In genomic region chr1:57537369-57537768, GRCm38 (mm10) we compare ENCODE assay signal across 22 mouse cellular contexts.
A peak's percentile ranks its signal among the peaks of the same experiment; 100 is the strongest.
DNase-seq lines count a peak whose midpoint lies in the region; ATAC-seq and TF ChIP-seq lines count a peak whose summit lies in the region.
"Had no signal": no experiment of that assay in that cellular context is flagged by ENCODE, and none has a peak within 500 bp of the region (broad histone marks: within the 10 kb centered on the region; RNA-seq: fewer than 3 reads in every experiment).

No protein-coding gene starts in this region.

- DNase-seq in forebrain, postnatal 0 days = peak; percentile 33
- peak; percentile 5 for DNase-seq in layer of hippocampus, adult 9-11 months
- DNase-seq in layer of hippocampus, postnatal 10 days (ENCODE audit: low spot score in 2 of 2) = no peak
- DNase-seq in brain, embryonic 14.5 days (ENCODE audit: low read depth) = peak; percentile 35
- peak; percentile 41 to 83 for DNase-seq in left cerebral cortex, postnatal 25 days (ENCODE audit: low spot score in 2 of 2)
- no peak for DNase-seq in gastrocnemius, adult 8-10 months (ENCODE audit: low spot score in 2 of 2)
- DNase-seq in liver, embryonic 11.5 days (ENCODE audit: low spot score) = no peak
- DNase-seq: B cell, adult 2 months; cerebellum, adult 2 months; heart, postnatal 36 days; kidney, adult 11 months; kidney, postnatal 10 days; thymus, adult 2 months had no signal

- no peaks in the 10 kb centered on the region for H3K27me3 ChIP-seq in forebrain, postnatal 0 days (ENCODE audit: insufficient read depth, low read length)
- no peaks in the 10 kb centered on the region for H3K27me3 ChIP-seq in forebrain, embryonic 12.5 days
- no peaks in the 10 kb centered on the region for H3K27me3 ChIP-seq in liver, embryonic 11.5 days (replicated peaks; ENCODE audit: control insufficient read depth, insufficient read depth, low read length)
- H3K27me3 ChIP-seq: embryonic facial prominence, embryonic 12.5 days; heart, embryonic 13.5 days; limb, embryonic 13.5 days; liver, embryonic 15.5 days; neural tube, embryonic 13.5 days had no signal

- H3K9ac ChIP-seq in forebrain, postnatal 0 days = no peak overlapping the region
- H3K9ac ChIP-seq in forebrain, embryonic 12.5 days = no peak overlapping the region
- H3K9ac ChIP-seq in liver, embryonic 11.5 days (ENCODE audit: low read depth, low read length) = no peak overlapping the region
- H3K9ac ChIP-seq: embryonic facial prominence, embryonic 12.5 days; heart, embryonic 13.5 days; limb, embryonic 13.5 days; liver, embryonic 15.5 days; neural tube, embryonic 13.5 days had no signal

- no peaks in the 10 kb centered on the region for H3K9me3 ChIP-seq in forebrain, postnatal 0 days (ENCODE audit: low read length)
- H3K9me3 ChIP-seq in forebrain, embryonic 12.5 days = no peaks in the 10 kb centered on the region
- no peaks in the 10 kb centered on the region for H3K9me3 ChIP-seq in liver, embryonic 11.5 days (ENCODE audit: control insufficient read depth, low read length)
- H3K9me3 ChIP-seq: embryonic facial prominence, embryonic 12.5 days; heart, embryonic 13.5 days; limb, embryonic 13.5 days; liver, embryonic 15.5 days; neural tube, embryonic 13.5 days had no signal

- H3K36me3 ChIP-seq in forebrain, postnatal 0 days (ENCODE audit: insufficient read depth) = no peaks in the 10 kb centered on the region
- no peaks in the 10 kb centered on the region for H3K36me3 ChIP-seq in forebrain, embryonic 12.5 days (replicated peaks)
- H3K36me3 ChIP-seq in liver, embryonic 11.5 days (ENCODE audit: control insufficient read depth, insufficient read depth, low read length) = no peaks in the 10 kb centered on the region
- H3K36me3 ChIP-seq: embryonic facial prominence, embryonic 12.5 days; heart, embryonic 13.5 days; limb, embryonic 13.5 days; liver, embryonic 15.5 days; neural tube, embryonic 13.5 days had no signal

- TF ChIP-seq POLR2A in brain, embryonic 14.5 days (IDR thresholded peaks at IDR 0.05; ENCODE audit: borderline replicate concordance, extremely low read depth, insufficient read depth, insufficient read length, poor library complexity, severe bottlenecking) = no peak

- no peak overlapping the region for H3K27ac ChIP-seq in forebrain, postnatal 0 days (ENCODE audit: low read depth, low read length)
- H3K27ac ChIP-seq in forebrain, embryonic 12.5 days = no peak overlapping the region
- no peak overlapping the region for H3K27ac ChIP-seq in liver, embryonic 11.5 days (ENCODE audit: low read depth, low read length)
- H3K27ac ChIP-seq: embryonic facial prominence, embryonic 12.5 days; heart, embryonic 13.5 days; limb, embryonic 13.5 days; liver, embryonic 15.5 days; neural tube, embryonic 13.5 days had no signal

- intact Hi-C loops in left cerebral cortex, postnatal 25 days (cut with DNase I) = loop anchor here (1.0 kb wide), 1 partner anchor 97 kb away; no protein-coding TSS in a partner anchor

- no peak overlapping the region for H3K4me3 ChIP-seq in forebrain, postnatal 0 days (ENCODE audit: low read depth, low read length)
- H3K4me3 ChIP-seq in forebrain, embryonic 12.5 days (replicated peaks) = no peak overlapping the region
- H3K4me3 ChIP-seq in liver, embryonic 11.5 days (ENCODE audit: low read depth, low read length) = no peak overlapping the region
- H3K4me3 ChIP-seq: embryonic facial prominence, embryonic 12.5 days; heart, embryonic 13.5 days; limb, embryonic 13.5 days; liver, embryonic 15.5 days; neural tube, embryonic 13.5 days had no signal

- H3K4me1 ChIP-seq in forebrain, postnatal 0 days (ENCODE audit: insufficient read depth) = no peaks in the 10 kb centered on the region
- 0 out of 2 replicates have a peak, but pooled peaks cover 3% of the 10 kb centered on the region for H3K4me1 ChIP-seq in forebrain, embryonic 12.5 days
- no peaks in the 10 kb centered on the region for H3K4me1 ChIP-seq in liver, embryonic 11.5 days (replicated peaks; ENCODE audit: control insufficient read depth, insufficient read depth, low read length)
- H3K4me1 ChIP-seq: embryonic facial prominence, embryonic 12.5 days; heart, embryonic 13.5 days; liver, embryonic 15.5 days; neural tube, embryonic 13.5 days had no signal

- 60% methylated on average over 5 of the region's 5 CpGs for WGBS in forebrain, postnatal 0 days
- WGBS in forebrain, embryonic 12.5 days = 75% methylated on average over 5 of the region's 5 CpGs
- WGBS in liver, embryonic 11.5 days = 82% methylated on average over 5 of the region's 5 CpGs

- no peak for TF ChIP-seq CTCF in forebrain, postnatal 0 days (IDR thresholded peaks at IDR 0.05; ENCODE audit: low read depth)
- no peak for TF ChIP-seq CTCF in brain, embryonic 14.5 days (IDR thresholded peaks at IDR 0.05; ENCODE audit: borderline replicate concordance, extremely low read depth, insufficient read depth, insufficient read length)

- no peak for ATAC-seq in forebrain, postnatal 0 days
- no peak for ATAC-seq in forebrain, embryonic 12.5 days (ENCODE audit: low FRiP score)
- no peak for ATAC-seq in liver, embryonic 11.5 days (replicated peaks; ENCODE audit: low FRiP score)
- ATAC-seq: forebrain, embryonic 16.5 days; hindbrain, embryonic 16.5 days; lung, postnatal 0 days had no signal

- H3K4me2 ChIP-seq in forebrain, postnatal 0 days (ENCODE audit: low read depth) = no peak overlapping the region
- no peak overlapping the region for H3K4me2 ChIP-seq in forebrain, embryonic 12.5 days
- H3K4me2 ChIP-seq in liver, embryonic 11.5 days = no peak overlapping the region
- H3K4me2 ChIP-seq: embryonic facial prominence, embryonic 12.5 days; heart, embryonic 13.5 days; limb, embryonic 13.5 days; liver, embryonic 15.5 days; neural tube, embryonic 13.5 days had no signal

Comparison
In these comparisons a context has a peak if more than half of its experiments do, and no peak if none do; other contexts are left out.
1. DNase-seq: peak in forebrain, postnatal 0 days (single experiment), layer of hippocampus, adult 9-11 months (single experiment), brain, embryonic 14.5 days (single experiment) and left cerebral cortex, postnatal 25 days (2 of 2); none in layer of hippocampus, postnatal 10 days (0 of 2), gastrocnemius, adult 8-10 months (0 of 2) and liver, embryonic 11.5 days (single experiment).